ENCODE assay signal across 10 mouse cellular contexts in the genomic region with DNA sequence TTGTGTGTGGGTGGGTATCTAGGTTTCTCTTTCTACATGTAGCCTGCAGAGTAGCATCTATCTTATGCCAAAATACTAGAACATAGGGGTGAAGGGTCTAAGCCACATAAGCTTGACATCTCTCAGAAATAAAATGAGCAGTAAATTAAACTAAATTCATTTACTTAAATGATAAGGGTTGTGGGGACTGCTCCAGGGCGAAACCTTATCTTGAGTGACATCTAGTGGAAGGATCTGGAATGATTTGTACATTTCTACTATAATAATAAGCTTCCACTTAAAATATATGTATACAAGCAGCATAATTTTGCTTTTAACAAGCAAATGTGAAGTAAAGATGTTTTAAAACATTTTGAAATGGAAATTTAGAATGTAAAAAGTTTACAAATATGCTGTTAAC.
DNase-seq lines count a peak whose midpoint lies in the region; TF ChIP-seq lines count a peak whose summit lies in the region.
"Had no signal": no experiment of that assay in that cellular context is flagged by ENCODE, and none has a peak within 500 bp of the region (broad histone marks: within the 10 kb centered on the region; RNA-seq: fewer than 3 reads in every experiment).

No protein-coding gene starts in this region.

- no peak overlapping the region for H3K27ac ChIP-seq in layer of hippocampus, adult 2 months

- no peak overlapping the region for H3K4me3 ChIP-seq in layer of hippocampus, adult 2 months
- H3K4me3 ChIP-seq: heart, embryonic 12.5 days had no signal

- DNase-seq in layer of hippocampus, adult 2 months (ENCODE audit: low spot score in 2 of 2) = no peak
- no peak for DNase-seq in layer of hippocampus, postnatal 10 days (ENCODE audit: low spot score in 2 of 2)
- peak; percentile 4 for DNase-seq in ES-CJ7 (ENCODE audit: low read depth, low spot score)
- peak; percentile 31 for DNase-seq in embryo, embryonic 11 days
- peak; percentile 1 for DNase-seq in induced T-regulatory cell, adult 2 months (ENCODE audit: low read depth)
- DNase-seq in right cerebral cortex, postnatal 25 days = no peak
- DNase-seq in spleen, postnatal 14 days (ENCODE audit: low spot score in 2 of 2) = no peak
- DNase-seq in layer of hippocampus, adult 9-11 months = no peak
- DNase-seq: kidney, postnatal 4 days had no signal

- peak; percentile 81 for TF ChIP-seq CTCF in layer of hippocampus, adult 2 months (conservative IDR thresholded peaks at IDR 0.05)

Comparison
In these comparisons a context has a peak if more than half of its experiments do, and no peak if none do; other contexts are left out.
1. DNase-seq: peak in ES-CJ7 (single experiment), embryo, embryonic 11 days (single experiment) and induced T-regulatory cell, adult 2 months (single experiment); none in layer of hippocampus, adult 2 months (0 of 2), layer of hippocampus, postnatal 10 days (0 of 2), right cerebral cortex, postnatal 25 days (single experiment), spleen, postnatal 14 days (0 of 2) and layer of hippocampus, adult 9-11 months (single experiment).